Mouse (Mus musculus) embryonic facial prominence, embryonic 13.5 days (tissue): ENCODE measurements around the gene Fscn1. TPM values are rescaled to one million over a fixed set of nuclear protein-coding genes. Genes with fewer than 3 reads are reported as not detected.

Source experiments
- ATAC-seq: fragments of 200-750 bp; cut with Nextera tagmentation; 2 replicates; pipeline ENCODE4 v1.8.0; 2017; ENCODE audit warnings: low read depth; ENCODE audit not compliant: insufficient number of reproducible peaks, insufficient read depth, low FRiP score, low TSS enrichment
- H3K27ac ChIP-seq: fragments of 300-500 bp; sonication (generic); 2 replicates; pipeline ENCODE4 v1.5.1; 2015; ENCODE audit warnings: moderate library complexity, mild to moderate bottlenecking, inconsistent platforms
- H3K27me3 ChIP-seq: fragments of 300-500 bp; sonication (generic); 2 replicates; pipeline ENCODE4 v1.6.1; 2015; ENCODE audit warnings: mild to moderate bottlenecking, inconsistent platforms
- H3K36me3 ChIP-seq: fragments of 300-500 bp; sonication (generic); 2 replicates; pipeline ENCODE4 v1.6.1; 2015; ENCODE audit warnings: mild to moderate bottlenecking, inconsistent platforms
- H3K4me1 ChIP-seq: fragments of 300-500 bp; sonication (generic); 2 replicates; pipeline ENCODE4 v1.6.1; 2015; ENCODE audit warnings: inconsistent platforms
- H3K4me2 ChIP-seq: fragments of 300-500 bp; sonication (generic); 2 replicates; pipeline ENCODE4 v1.6.1; 2015; ENCODE audit warnings: moderate library complexity, mild to moderate bottlenecking, inconsistent platforms
- H3K4me3 ChIP-seq: fragments of 300-500 bp; sonication (generic); 2 replicates; pipeline ENCODE4 v1.5.1; 2015; ENCODE audit warnings: mild to moderate bottlenecking, inconsistent platforms
- H3K9ac ChIP-seq: fragments of 300-500 bp; sonication (generic); 2 replicates; pipeline ENCODE4 v1.6.1; 2015; ENCODE audit warnings: mild to moderate bottlenecking, inconsistent platforms
- H3K9me3 ChIP-seq: fragments of 300-500 bp; sonication (generic); 2 replicates; pipeline ENCODE4 v1.6.1; 2016; ENCODE audit warnings: inconsistent platforms
- WGBS: fragments of 180-500 bp; shearing (Covaris S2); methylation state at CpG from one replicate; pipeline ENCODE4 v1.1.7; 2015; ENCODE audit warnings: mixed read lengths; 5-methylcytosine and 5-hydroxymethylcytosine counted together
- polyA plus RNA-seq: library from polyadenylated mRNA; unstranded; fragments of >200 nt; fragmentation: Nextera tagmentation; extraction: Ambion mirVana; gene quantifications from 2 replicates; pipeline ENCODE4 v1.2.1, GENCODE M21; 2015

The Fscn1 gene
- polyA plus RNA-seq, 1 experiment from 2014 or later: 392 TPM

DNA sequence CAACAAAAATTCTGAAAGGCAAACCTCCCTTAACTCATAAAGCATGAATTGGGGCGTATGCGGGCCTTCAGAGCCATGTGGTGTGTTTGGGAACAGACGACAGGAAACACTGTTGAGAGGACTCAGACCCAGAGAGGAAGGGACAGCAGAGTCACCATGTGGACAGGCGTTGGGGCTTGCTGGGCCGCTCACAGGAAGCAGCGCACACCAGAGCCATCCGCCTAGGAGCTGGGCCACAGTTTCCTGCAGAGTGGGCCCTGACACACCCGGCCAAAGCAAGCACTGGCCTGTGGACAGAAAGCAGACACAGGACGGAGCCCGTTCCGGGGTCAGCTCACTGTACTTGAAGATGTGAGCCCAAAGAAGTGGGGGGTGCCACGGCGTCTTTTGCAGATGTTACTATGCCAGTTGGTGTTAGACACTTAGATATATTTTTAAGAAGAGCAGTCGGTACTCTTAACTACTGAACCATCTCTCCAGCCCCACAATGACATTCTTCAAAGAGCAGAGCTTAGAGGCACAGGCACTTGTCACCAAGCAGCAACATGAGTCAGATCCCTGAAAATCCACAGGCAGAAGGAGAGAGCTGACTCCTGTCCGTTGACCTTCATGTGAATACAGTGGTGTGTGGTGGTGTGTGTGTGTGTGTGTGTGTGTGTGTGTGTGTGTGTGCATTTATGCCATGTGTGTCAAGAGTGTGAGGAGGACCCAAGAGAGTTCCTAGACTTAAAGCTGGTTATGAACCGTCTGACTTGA, 22.1 kb downstream of the Fscn1 start:
- Histone ChIP-seq H3K9me3 (0 out of 2 replicates have a peak, but pooled peaks cover under 1% of the 10 kb centered on the region), H3K9ac (no peak overlapping the region), H3K27ac (no peak overlapping the region), H3K4me3 (no peak overlapping the region), H3K36me3 (no peaks in the 10 kb centered on the region), H3K4me1 (no peaks in the 10 kb centered on the region), H3K27me3 (no peaks in the 10 kb centered on the region), H3K4me2 (no peak overlapping the region)
- 76% methylated on average over 16 of the region's 16 CpGs for WGBS
- ATAC-seq: no peak

DNA sequence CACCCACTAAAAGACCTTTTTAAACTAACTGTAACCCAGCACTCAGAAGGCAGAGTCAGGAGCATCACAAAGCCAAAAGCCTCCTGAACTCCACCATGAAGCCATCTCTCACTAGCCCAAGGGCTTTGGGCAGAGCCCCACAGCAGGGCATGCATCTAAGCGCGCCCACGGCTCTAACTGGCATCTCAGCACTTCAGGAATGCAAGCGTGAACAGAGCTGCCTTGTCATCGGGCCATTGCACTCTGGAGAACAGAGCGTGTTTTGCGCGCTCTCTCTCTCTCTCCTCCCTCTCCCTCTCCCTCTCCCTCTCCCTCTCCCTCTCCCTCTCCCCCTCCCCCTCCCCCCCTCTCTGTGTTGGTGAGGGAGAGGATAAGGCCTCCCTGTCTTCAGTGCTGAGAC, 23.0 kb downstream of the Fscn1 start:
- Histone ChIP-seq H3K9me3 (0 out of 2 replicates have a peak, but pooled peaks cover 4% of the 10 kb centered on the region), H3K36me3 (no peaks in the 10 kb centered on the region), H3K4me3 (no peak overlapping the region), H3K4me2 (no peak overlapping the region), H3K27me3 (no peaks in the 10 kb centered on the region), H3K9ac (no peak overlapping the region), H3K4me1 (no peaks in the 10 kb centered on the region), H3K27ac (no peak overlapping the region)
- 75% methylated on average over 8 of the region's 8 CpGs for WGBS
- ATAC-seq: no peak

- WGBS: 89% methylated on average over 10 of the region's 10 CpGs
- Histone ChIP-seq H3K27ac (no peak overlapping the region), H3K4me3 (no peak overlapping the region), H3K9me3 (0 out of 2 replicates have a peak, but pooled peaks cover 4% of the 10 kb centered on the region), H3K4me1 (no peaks in the 10 kb centered on the region), H3K9ac (no peak overlapping the region), H3K4me2 (no peak overlapping the region), H3K36me3 (no peaks in the 10 kb centered on the region), H3K27me3 (no peaks in the 10 kb centered on the region)
- ATAC-seq: no peak
These were observed 24.1 kb downstream of the Fscn1 start for GRCm38 (mm10) chr5:142984271-142984670.

DNA sequence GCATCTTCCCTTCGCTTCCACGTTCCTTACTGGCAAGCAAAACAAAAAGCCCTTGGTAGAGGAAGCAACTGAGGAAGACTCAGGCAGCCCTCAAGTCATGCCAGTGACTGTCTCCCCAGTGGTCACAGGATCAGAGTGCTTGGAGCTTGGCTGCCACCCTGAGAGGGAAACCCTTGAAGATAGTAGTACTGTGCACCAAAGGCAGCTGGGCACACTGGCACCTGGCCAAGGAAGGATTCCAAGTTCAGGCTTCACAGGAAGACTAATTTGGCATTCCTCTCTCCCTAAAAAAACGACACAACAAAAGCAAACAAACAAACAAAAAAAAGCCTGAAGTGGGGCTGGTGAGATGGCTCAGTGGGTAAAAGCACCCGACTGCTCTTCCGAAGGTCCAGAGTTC, 28.4 kb downstream of the Fscn1 start:
- Histone ChIP-seq H3K4me1 (no peaks in the 10 kb centered on the region), H3K9me3 (0 out of 2 replicates have a peak, but pooled peaks cover 4% of the 10 kb centered on the region), H3K27ac (no peak overlapping the region), H3K27me3 (no peaks in the 10 kb centered on the region), H3K4me3 (no peak overlapping the region), H3K9ac (no peak overlapping the region), H3K4me2 (no peak overlapping the region), H3K36me3 (peaks cover 36% of the 10 kb centered on the region)
- 76% methylated on average over 5 of the region's 5 CpGs for WGBS
- no peak for ATAC-seq

GRCm38 (mm10) chr5:142989167-142989566, 29.0 kb downstream of the Fscn1 start:
- Histone ChIP-seq H3K4me2 (no peak overlapping the region), H3K4me3 (no peak overlapping the region), H3K4me1 (no peaks in the 10 kb centered on the region), H3K9ac (no peak overlapping the region), H3K9me3 (0 out of 2 replicates have a peak, but pooled peaks cover 4% of the 10 kb centered on the region), H3K27me3 (no peaks in the 10 kb centered on the region), H3K27ac (peak overlapping the region; percentile 33; the same call in 1 of the 2 replicates), H3K36me3 (peaks cover 43% of the 10 kb centered on the region)
- no peak for ATAC-seq
- WGBS: 57% methylated on average over 3 of the region's 3 CpGs

DNA sequence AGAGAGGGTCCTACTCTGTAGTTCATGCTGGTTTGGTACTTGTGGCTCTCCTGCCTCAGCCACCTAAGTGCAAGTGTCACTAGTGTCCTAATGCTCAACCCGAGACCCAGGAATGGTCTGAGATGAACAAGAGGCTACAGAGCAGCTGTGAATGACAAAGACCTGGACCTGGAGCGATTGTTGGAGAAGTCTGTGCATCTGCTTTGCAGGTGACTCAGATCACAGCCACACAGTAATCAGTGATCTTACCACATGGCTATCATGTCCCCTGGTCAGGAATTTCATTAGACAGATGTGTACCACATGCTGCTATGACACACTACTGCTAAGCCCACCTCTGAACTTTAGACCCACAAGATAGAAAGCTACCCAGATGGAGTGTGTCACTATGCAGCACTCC, 34.6 kb downstream of the Fscn1 start:
- 80% methylated on average over 2 of the region's 2 CpGs for WGBS
- Histone ChIP-seq H3K27me3 (no peaks in the 10 kb centered on the region), H3K9ac (no peak overlapping the region), H3K27ac (no peak overlapping the region), H3K36me3 (peaks cover 60% of the 10 kb centered on the region), H3K9me3 (no peaks in the 10 kb centered on the region), H3K4me2 (no peak overlapping the region), H3K4me3 (no peak overlapping the region), H3K4me1 (peaks cover 24% of the 10 kb centered on the region)
- ATAC-seq: no peak

DNA sequence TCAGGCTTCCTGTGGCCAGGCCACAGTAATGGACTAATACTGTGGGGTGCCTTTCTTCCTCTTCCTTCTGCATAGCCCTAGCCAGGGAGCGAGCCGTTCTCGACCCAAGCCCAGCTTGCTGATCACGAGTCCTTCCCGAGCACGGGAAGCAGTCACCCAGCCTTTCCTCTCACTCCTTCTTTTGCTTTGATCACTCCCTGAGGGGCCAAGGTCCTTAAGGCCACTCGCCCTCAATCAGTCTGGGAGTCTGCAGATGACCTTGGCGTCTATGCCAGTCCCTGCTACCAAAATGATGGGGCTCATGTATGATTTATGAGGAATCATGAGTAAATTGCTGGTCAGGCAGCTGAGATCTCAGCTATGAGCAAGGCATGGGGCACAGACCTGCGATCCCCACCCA, 37.4 kb downstream of the Fscn1 start:
- H3K4me3 ChIP-seq: no peak overlapping the region
- H3K27ac ChIP-seq: peak overlapping the region; percentile 18; the same call in 1 of the 2 replicates
- WGBS: 80% methylated on average over 9 of the region's 9 CpGs
- 0 out of 2 replicates have a peak overlapping the region, but pooled peaks have one; percentile 2 for H3K9ac ChIP-seq
- no peaks in the 10 kb centered on the region for H3K9me3 ChIP-seq
- H3K4me2 ChIP-seq: no peak overlapping the region
- ATAC-seq: no peak
- H3K27me3 ChIP-seq: no peaks in the 10 kb centered on the region
- peaks cover 51% of the 10 kb centered on the region for H3K4me1 ChIP-seq
- H3K36me3 ChIP-seq: peaks cover 33% of the 10 kb centered on the region

GRCm38 (mm10) chr5:142998171-142998570, 38.0 kb downstream of the Fscn1 start:
- Histone ChIP-seq H3K27me3 (no peaks in the 10 kb centered on the region), H3K27ac (peak overlapping the region; percentile 18; the same call in 1 of the 2 replicates), H3K9ac (0 out of 2 replicates have a peak overlapping the region, but pooled peaks have one; percentile 2), H3K4me3 (no peak overlapping the region), H3K9me3 (no peaks in the 10 kb centered on the region), H3K4me1 (peaks cover 58% of the 10 kb centered on the region), H3K4me2 (no peak overlapping the region), H3K36me3 (peaks cover 27% of the 10 kb centered on the region)
- WGBS: 30% methylated on average over 2 of the region's 2 CpGs
- no peak for ATAC-seq

- ATAC-seq: no peak
- Histone ChIP-seq H3K27me3 (no peaks in the 10 kb centered on the region), H3K9ac (peak overlapping the region; percentile 57; the same call in 1 of the 2 replicates), H3K4me1 (peaks cover 59% of the 10 kb centered on the region), H3K4me2 (peak overlapping the region; percentile 58), H3K4me3 (peak overlapping the region; percentile 22; the same call in 1 of the 2 replicates), H3K9me3 (no peaks in the 10 kb centered on the region), H3K27ac (peak overlapping the region; percentile 100), H3K36me3 (peaks cover 14% of the 10 kb centered on the region)
- 27% methylated on average over 4 of the region's 4 CpGs for WGBS
These were observed 39.9 kb downstream of the Fscn1 start for GRCm38 (mm10) chr5:143000091-143000490.

DNA sequence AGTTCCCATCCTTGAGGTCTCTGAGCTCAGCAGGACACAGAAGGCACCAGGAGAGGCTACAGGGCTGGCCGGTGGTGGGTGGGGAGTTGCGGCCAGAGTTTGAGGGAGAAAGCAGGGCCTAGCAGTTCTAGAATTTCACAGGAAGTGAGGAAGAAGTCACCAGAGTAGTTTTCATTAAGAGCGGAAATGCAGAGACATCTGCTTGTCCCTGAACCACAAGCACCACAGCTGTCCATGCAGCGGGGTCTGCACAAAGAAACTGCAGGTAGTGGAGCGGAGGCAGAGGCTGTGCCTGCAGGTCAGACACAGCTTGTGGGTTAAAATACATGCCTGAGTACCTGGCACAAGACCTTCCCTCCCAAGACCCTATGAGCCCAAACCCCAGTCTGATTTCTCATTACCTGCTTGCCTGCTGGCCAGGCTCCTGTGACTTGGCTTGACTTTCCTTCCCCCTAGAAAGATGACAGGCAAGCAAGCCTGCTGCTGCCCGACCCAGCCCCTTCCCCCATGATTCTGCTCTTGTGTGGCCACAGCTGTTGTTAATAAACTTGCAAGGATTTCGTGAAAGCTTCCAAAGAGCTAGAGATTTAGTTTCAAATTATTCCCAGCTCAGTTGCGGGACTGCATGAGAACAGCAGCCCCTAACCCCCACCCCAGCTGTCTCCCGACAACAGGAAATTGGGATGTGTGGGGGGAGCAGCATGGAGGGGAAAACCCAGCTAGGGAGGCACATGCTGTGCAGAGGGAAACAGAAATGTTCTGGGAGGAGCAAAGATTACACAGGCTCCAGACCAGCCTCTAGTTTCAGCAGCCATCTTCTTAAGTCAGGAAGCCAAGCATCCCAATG, 40.7 kb downstream of the Fscn1 start:
- peak overlapping the region; percentile 22 for H3K4me3 ChIP-seq
- H3K27ac ChIP-seq: peak overlapping the region; percentile 100
- peak; percentile 91 for ATAC-seq
- no peaks in the 10 kb centered on the region for H3K9me3 ChIP-seq
- peaks cover 14% of the 10 kb centered on the region for H3K36me3 ChIP-seq
- peak overlapping the region; percentile 58 for H3K4me2 ChIP-seq
- H3K9ac ChIP-seq: peak overlapping the region; percentile 61
- no peaks in the 10 kb centered on the region for H3K27me3 ChIP-seq
- peaks cover 59% of the 10 kb centered on the region for H3K4me1 ChIP-seq
- 19% methylated on average over 9 of the region's 9 CpGs for WGBS

DNA sequence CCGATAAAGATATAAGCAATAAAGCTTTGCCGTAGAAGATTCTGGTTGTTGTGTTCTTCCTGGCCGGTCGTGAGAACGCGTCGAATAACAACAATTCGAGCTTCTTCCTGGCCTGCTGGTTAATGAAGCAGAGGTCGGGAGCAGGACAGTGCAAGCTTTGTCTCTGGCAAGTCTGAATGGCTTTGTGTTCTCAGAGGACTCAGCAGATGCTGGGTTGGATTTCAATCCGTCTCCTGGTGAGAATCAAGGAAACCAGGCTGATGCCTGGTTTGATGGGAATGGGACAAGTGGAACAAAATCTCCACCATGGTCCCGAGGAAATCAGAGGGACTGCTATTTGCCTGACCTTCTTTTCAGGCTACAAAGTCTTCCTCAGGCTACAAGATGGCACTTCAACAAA, 49.2 kb downstream of the Fscn1 start:
- H3K27ac ChIP-seq: peak overlapping the region; percentile 49
- H3K9ac ChIP-seq: no peak overlapping the region
- H3K4me1 ChIP-seq: peaks cover 14% of the 10 kb centered on the region
- 35% methylated on average over 11 of the region's 11 CpGs for WGBS
- no peaks in the 10 kb centered on the region for H3K27me3 ChIP-seq
- ATAC-seq: no peak
- no peak overlapping the region for H3K4me3 ChIP-seq
- H3K9me3 ChIP-seq: no peaks in the 10 kb centered on the region
- 0 out of 2 replicates have a peak overlapping the region, but pooled peaks have one; percentile 19 for H3K4me2 ChIP-seq
- H3K36me3 ChIP-seq: peaks cover 44% of the 10 kb centered on the region
